Mouse (Mus musculus) B cell, adult 67 days (primary cell): Measurements from ENCODE around the gene Rab8a. TPM values are rescaled to one million over a fixed set of nuclear protein-coding genes. Genes with fewer than 3 reads are reported as not detected.

ENCODE experiments used
- total RNA-seq, 2 experiments: library from RNA; stranded (reverse); gene quantifications; 4 replicates each; pipeline ENCODE4 v1.2.4; 2023

The Rab8a gene
- 100 to 1,000 TPM; 152 to 153 TPM for total RNA-seq

GRCm38 (mm10) chr8:72160707-72161697 is at the start of gene Rab8a:
TSS of gene Rab8a (plus strand) at chr8:72161200.

GRCm38 (mm10) chr8:72134756-72135445 is 26.1 kb upstream of the Rab8a start, which contains the start of gene Tpm4:
TSS of gene Tpm4 (plus strand) at chr8:72134975.

GRCm38 (mm10) chr8:72189417-72190214 is 28.6 kb downstream of the Rab8a start, which contains the start of gene Hsh2d:
TSS of gene Hsh2d (plus strand) at chr8:72189638.

GRCm38 (mm10) chr8:72212751-72213150 is 51.8 kb downstream of the Rab8a start, which contains the start of gene Cib3:
TSS of gene Cib3 (minus strand) at chr8:72212837.

GRCm38 (mm10) chr8:72213536-72213935 is 52.5 kb downstream of the Rab8a start, which contains the start of gene Gm11034:
TSS of gene Gm11034 (minus strand) at chr8:72213636.

GRCm38 (mm10) chr8:72219541-72220363 is 58.8 kb downstream of the Rab8a start, which contains the start of gene Fam32a:
TSS of gene Fam32a (plus strand) at chr8:72219730.

Other genes with a start within 250 kb of the Rab8a start
- gene Zfp961, start 210.2 kb upstream of the Rab8a start, total RNA-seq, result 10 to 100 TPM; 32.9 to 37.5 TPM
- 100 to 1,000 TPM; 194 to 214 TPM for gene Cyp4f18, start 151.6 kb upstream of the Rab8a start, total RNA-seq
- not detected for gene Olfr372, start 120.0 kb upstream of the Rab8a start, total RNA-seq
- gene Olfr373, start 78.0 kb upstream of the Rab8a start, total RNA-seq, result not detected
- gene Olfr374, start 54.2 kb upstream of the Rab8a start, total RNA-seq, result under 1 TPM; 0.09 to 0.27 TPM
- gene Tpm4, start 26.2 kb upstream of the Rab8a start, total RNA-seq, result 100 to 1,000 TPM; 241 to 290 TPM
- 10 to 100 TPM; 28.4 to 44.0 TPM for gene Hsh2d, start 28.4 kb downstream of the Rab8a start, total RNA-seq
- not detected for gene Cib3, start 51.6 kb downstream of the Rab8a start, total RNA-seq
- not detected for gene Gm11034, start 52.4 kb downstream of the Rab8a start, total RNA-seq
- 10 to 100 TPM; 69.0 to 86.6 TPM for gene Fam32a, start 58.5 kb downstream of the Rab8a start, total RNA-seq
- 100 to 1,000 TPM; 204 to 217 TPM for gene Ap1m1, start 78.8 kb downstream of the Rab8a start, total RNA-seq
- gene Gm10282, start 144.1 kb downstream of the Rab8a start, total RNA-seq, result 10 to 100 TPM; 15.6 to 16.1 TPM
- gene Klf2, start 157.8 kb downstream of the Rab8a start, total RNA-seq, result 1,000 to 10,000 TPM; 1,584 to 2,812 TPM